Mouse (Mus musculus): ENCODE data around the gene Clec4a4.
"Not testable (repeated sequence)": the region's sequence is repeated elsewhere in the genome, so short reads cannot be mapped to it uniquely, and the experiment has no call there.

The Clec4a4 gene

GRCm38 (mm10) chr6:122989876-122990437, at the start of gene Clec4a4:
TSS of gene Clec4a4 (plus strand) at chr6:122990367.
- DNase-seq (ENCODE audit: low spot score in 2 of 2): no peak

GRCm38 (mm10) chr6:122946760-122947159, 43.4 kb upstream of the Clec4a4 start:
- DNase-seq (ENCODE audit: low spot score in 2 of 2): no peak

- DNase-seq (ENCODE audit: low spot score in 2 of 2): peak in 1 of 2 experiments; percentile 19
These were observed 37.8 kb upstream of the Clec4a4 start, which contains the start of gene Clec4a3 for GRCm38 (mm10) chr6:122952401-122952800. TSS of gene Clec4a3 (plus strand) at chr6:122952515.

GRCm38 (mm10) chr6:122964562-122964961, 25.6 kb upstream of the Clec4a4 start:
- no peak for DNase-seq (ENCODE audit: low spot score in 2 of 2)

GRCm38 (mm10) chr6:122969048-122969447, 21.1 kb upstream of the Clec4a4 start:
- no peak for DNase-seq (ENCODE audit: low spot score in 2 of 2)

- DNase-seq (ENCODE audit: low spot score in 2 of 2): not testable (repeated sequence)
These were observed 14.5 kb downstream of the Clec4a4 start for GRCm38 (mm10) chr6:123004696-123005095.

- no peak for DNase-seq (ENCODE audit: low spot score in 2 of 2)
These were observed 15.4 kb downstream of the Clec4a4 start for GRCm38 (mm10) chr6:123005591-123005990.

GRCm38 (mm10) chr6:123049742-123050372, 59.7 kb downstream of the Clec4a4 start, which contains the start of gene Clec4b1:
TSS of gene Clec4b1 (plus strand) at chr6:123049962.
- no peak for DNase-seq (ENCODE audit: low spot score in 2 of 2)
